Mouse (Mus musculus): ENCODE measurements around the gene Psd4.

DNA sequence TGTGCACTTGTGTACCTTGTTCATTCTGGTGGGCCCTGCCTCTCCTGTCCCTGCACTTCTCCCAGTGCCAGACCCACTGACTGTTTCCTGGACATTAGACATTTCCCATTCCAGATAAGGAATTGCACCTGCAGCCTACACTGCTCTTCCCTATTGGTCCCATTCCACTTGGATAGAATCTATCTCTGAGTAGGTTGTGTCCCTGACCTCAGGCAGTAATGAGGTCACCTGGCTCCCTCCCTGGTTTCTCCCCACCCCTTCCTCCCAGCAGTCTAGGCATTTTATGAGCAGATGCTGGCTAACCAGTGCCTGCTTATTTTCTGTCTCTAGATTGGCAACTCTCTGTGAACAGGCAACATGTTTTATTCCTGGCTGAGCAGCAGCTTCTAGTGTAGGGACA, 17.0 kb downstream of the Psd4 start:
- TF ChIP-seq EP300 (IDR thresholded peaks at IDR 0.05; ENCODE audit: low read depth) (no peak), CTCF (IDR thresholded peaks at IDR 0.05; ENCODE audit: low read depth) (no peak)
